Mouse (Mus musculus) hindbrain, embryonic 16.5 days (tissue): ENCODE data around the gene Asxl1. TPM values are rescaled to one million over a fixed set of nuclear protein-coding genes. Genes with fewer than 3 reads are reported as not detected.

Experiments
- ATAC-seq: fragments of 200-750 bp; cut with Nextera tagmentation; 2 replicates; pipeline ENCODE4 v1.8.0; 2017; ENCODE audit warnings: moderate TSS enrichment, moderate library complexity
- H3K27ac ChIP-seq: fragments of 300-500 bp; sonication (generic); 2 replicates; pipeline ENCODE4 v1.5.1; 2014; ENCODE audit warnings: low read depth, mild to moderate bottlenecking, control low read depth, low read length, moderate library complexity
- H3K27me3 ChIP-seq: fragments of 300-500 bp; sonication (generic); replicated peaks from 2 replicates; pipeline ENCODE4 v1.6.1; 2014; ENCODE audit warnings: low read length; ENCODE audit not compliant: control insufficient read depth, insufficient read depth
- H3K36me3 ChIP-seq: fragments of 300-500 bp; sonication (generic); 2 replicates; pipeline ENCODE4 v1.6.1; 2014; ENCODE audit warnings: mild to moderate bottlenecking, low read length, moderate library complexity, mixed read lengths; ENCODE audit not compliant: control insufficient read depth, insufficient read depth
- H3K4me1 ChIP-seq: fragments of 300-500 bp; sonication (generic); 2 replicates; pipeline ENCODE4 v1.6.1; 2014; ENCODE audit warnings: low read depth, low read length; ENCODE audit not compliant: control insufficient read depth, insufficient read depth
- H3K4me2 ChIP-seq: fragments of 300-500 bp; sonication (generic); 2 replicates; pipeline ENCODE4 v1.6.1; 2014; ENCODE audit warnings: mild to moderate bottlenecking, low read length, control low read depth, moderate library complexity
- H3K4me3 ChIP-seq: fragments of 300-500 bp; sonication (generic); 2 replicates; pipeline ENCODE4 v1.5.1; 2014; ENCODE audit warnings: mild to moderate bottlenecking, low read length, control low read depth, moderate library complexity
- H3K9ac ChIP-seq: fragments of 300-500 bp; sonication (generic); 2 replicates; pipeline ENCODE4 v1.6.1; 2014; ENCODE audit warnings: low read depth, mild to moderate bottlenecking, control low read depth, low read length, moderate library complexity
- H3K9me3 ChIP-seq: fragments of 300-500 bp; sonication (generic); 2 replicates; pipeline ENCODE4 v1.6.1; 2014; ENCODE audit warnings: mild to moderate bottlenecking, low read length, moderate library complexity; ENCODE audit not compliant: control insufficient read depth
- WGBS: fragments of 180-500 bp; shearing (Covaris S2); extraction: QIAGEN DNeasy Blood & Tissue Kit; methylation state at CpG from one replicate; pipeline ENCODE4 v1.1.7; 2014; 5-methylcytosine and 5-hydroxymethylcytosine counted together
- polyA plus RNA-seq: library from polyadenylated mRNA; unstranded; fragments of >200 nt; fragmentation: Nextera tagmentation; extraction: Ambion mirVana; gene quantifications from 2 replicates; pipeline ENCODE4 v1.2.1, GENCODE M21; 2015

The Asxl1 gene
- polyA plus RNA-seq, 1 experiment from 2014 or later: 7.8 TPM

DNA sequence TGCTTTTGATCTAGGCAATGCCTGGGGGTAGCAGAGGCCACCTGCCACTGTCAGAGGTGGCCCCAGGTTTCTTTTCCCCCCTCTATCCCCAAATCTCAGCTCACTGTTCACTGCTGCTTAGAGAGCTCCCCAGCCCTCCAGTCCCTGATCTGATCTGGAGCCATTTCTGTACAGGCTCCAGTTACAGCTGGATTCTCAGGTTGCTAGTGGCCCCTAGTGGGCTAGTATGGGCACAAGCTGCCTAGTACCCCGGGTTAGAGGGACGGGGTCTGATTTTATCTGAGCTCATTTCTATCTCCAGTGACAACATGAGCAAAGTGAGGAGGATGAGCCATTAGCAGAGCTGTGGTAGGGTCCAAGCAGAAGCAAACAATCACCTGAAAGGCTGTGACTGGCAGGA lies 69.0 kb downstream of the Asxl1 start:
- no peak for ATAC-seq
- H3K36me3 ChIP-seq: peaks cover 45% of the 10 kb centered on the region
- 42% methylated on average over 2 of the region's 2 CpGs for WGBS

DNA sequence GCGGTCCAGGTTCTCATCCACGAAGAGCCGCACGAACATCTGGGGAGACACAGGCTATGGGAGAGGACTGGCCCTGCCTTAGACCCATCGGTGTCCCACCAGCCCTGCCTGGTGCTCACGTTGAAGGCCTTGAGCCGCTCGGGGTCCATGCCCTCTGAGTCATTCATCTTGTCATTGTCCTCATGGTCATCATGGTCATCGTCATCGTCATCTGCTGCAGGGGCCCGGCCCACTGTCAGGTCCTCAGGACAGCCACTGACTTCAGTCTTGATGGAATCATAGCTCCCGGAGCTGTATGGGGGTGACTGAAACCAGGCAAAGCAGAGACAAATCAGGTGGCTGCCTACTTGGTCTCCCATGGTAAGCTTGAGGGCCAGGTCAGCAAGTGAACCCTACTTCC lies 72.2 kb downstream of the Asxl1 start:
- WGBS: 98% methylated on average over 12 of the region's 12 CpGs
- ATAC-seq: no peak
- H3K4me2 ChIP-seq: no peak overlapping the region
- H3K27ac ChIP-seq: no peak overlapping the region
- H3K36me3 ChIP-seq: peaks cover 41% of the 10 kb centered on the region
- H3K4me1 ChIP-seq: peaks cover 9% of the 10 kb centered on the region
- H3K9me3 ChIP-seq: no peaks in the 10 kb centered on the region
- no peak overlapping the region for H3K4me3 ChIP-seq
- H3K9ac ChIP-seq: no peak overlapping the region
- no peaks in the 10 kb centered on the region for H3K27me3 ChIP-seq

More for the DNA sequence above, 69.0 kb downstream of the Asxl1 start:
- Histone ChIP-seq H3K4me3 (no peak overlapping the region), H3K4me1 (no peaks in the 10 kb centered on the region), H3K4me2 (no peak overlapping the region), H3K9me3 (no peaks in the 10 kb centered on the region), H3K27me3 (no peaks in the 10 kb centered on the region), H3K9ac (no peak overlapping the region), H3K27ac (no peak overlapping the region)

DNA sequence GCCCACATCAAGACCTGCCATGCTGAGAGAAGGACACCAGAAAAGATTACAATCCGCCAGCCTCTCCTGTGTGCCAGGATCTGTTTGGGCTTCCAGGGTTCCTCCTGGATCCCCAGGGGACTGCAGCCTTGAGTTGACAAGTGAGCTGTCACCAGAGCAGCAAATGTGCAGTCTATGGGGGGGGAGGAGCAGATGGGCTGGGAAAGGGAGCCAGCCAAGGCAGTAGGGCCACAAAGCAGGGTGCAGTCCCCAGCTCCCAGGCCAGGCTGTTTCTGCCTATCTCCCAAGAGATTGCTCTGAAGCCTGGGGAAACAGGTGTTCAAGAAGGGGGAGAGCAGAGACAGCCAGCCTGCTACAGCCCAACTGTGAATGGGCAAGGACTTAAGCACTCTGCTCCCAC lies 72.8 kb downstream of the Asxl1 start:
- H3K9me3 ChIP-seq: no peaks in the 10 kb centered on the region
- H3K27me3 ChIP-seq: no peaks in the 10 kb centered on the region
- no peak overlapping the region for H3K4me2 ChIP-seq
- peaks cover 15% of the 10 kb centered on the region for H3K4me1 ChIP-seq
- 85% methylated on average over 1 of the region's 1 CpGs for WGBS
- H3K27ac ChIP-seq: no peak overlapping the region
- ATAC-seq: no peak
- H3K9ac ChIP-seq: no peak overlapping the region
- no peak overlapping the region for H3K4me3 ChIP-seq
- H3K36me3 ChIP-seq: peaks cover 41% of the 10 kb centered on the region

DNA sequence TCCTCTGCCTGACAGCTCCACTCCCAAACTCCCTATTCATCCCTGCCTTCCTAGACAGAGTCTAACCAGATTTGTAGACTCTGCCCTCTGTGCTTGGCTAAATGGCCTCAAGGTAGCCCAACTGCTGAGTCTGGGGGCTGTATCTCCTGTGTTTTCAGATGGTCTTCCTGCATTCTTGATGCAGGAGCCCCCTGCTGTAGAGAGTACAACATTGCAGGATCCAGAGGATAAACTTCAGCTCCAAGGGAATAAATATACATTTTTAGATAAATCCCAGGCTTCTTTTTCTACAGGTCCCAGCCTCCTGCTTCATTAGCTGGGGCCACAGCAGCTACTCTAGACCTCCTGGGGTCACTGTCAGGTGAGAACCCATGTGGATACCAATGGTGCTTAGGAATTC lies 75.6 kb downstream of the Asxl1 start:
- Histone ChIP-seq H3K36me3 (peaks cover 35% of the 10 kb centered on the region), H3K4me2 (no peak overlapping the region), H3K27me3 (no peaks in the 10 kb centered on the region), H3K4me3 (no peak overlapping the region), H3K27ac (no peak overlapping the region), H3K9ac (no peak overlapping the region), H3K4me1 (peaks cover 36% of the 10 kb centered on the region), H3K9me3 (no peaks in the 10 kb centered on the region)
- ATAC-seq: no peak

DNA sequence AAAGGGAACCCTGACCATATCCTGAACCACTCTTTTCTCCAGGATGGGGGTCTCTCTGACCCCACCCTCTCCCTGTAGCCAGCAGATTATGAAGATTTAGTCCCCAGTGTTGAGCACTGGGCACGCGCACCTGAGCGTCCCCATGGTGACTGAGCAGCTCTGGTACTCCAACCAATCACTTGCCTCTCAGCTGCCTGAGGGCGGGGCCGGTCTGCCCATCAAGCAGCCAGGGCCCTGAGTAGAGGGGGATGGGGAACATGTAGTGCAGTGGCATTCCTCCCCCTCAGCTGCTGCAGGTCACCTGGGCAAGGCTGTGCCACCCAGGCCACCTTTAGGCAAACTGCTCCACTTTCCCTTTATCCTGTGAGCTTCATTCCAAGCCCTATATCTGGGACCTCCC lies 76.4 kb downstream of the Asxl1 start:
- Histone ChIP-seq H3K4me3 (no peak overlapping the region), H3K27ac (0 out of 2 replicates have a peak overlapping the region, but pooled peaks have one; percentile 29), H3K4me1 (peaks cover 40% of the 10 kb centered on the region), H3K9ac (no peak overlapping the region; the same call in 1 of the 2 replicates), H3K4me2 (no peak overlapping the region), H3K27me3 (no peaks in the 10 kb centered on the region), H3K9me3 (no peaks in the 10 kb centered on the region), H3K36me3 (peaks cover 29% of the 10 kb centered on the region)
- WGBS: 14% methylated on average over 5 of the region's 5 CpGs
- ATAC-seq: peak; percentile 34; the same call in 1 of the 2 replicates

DNA sequence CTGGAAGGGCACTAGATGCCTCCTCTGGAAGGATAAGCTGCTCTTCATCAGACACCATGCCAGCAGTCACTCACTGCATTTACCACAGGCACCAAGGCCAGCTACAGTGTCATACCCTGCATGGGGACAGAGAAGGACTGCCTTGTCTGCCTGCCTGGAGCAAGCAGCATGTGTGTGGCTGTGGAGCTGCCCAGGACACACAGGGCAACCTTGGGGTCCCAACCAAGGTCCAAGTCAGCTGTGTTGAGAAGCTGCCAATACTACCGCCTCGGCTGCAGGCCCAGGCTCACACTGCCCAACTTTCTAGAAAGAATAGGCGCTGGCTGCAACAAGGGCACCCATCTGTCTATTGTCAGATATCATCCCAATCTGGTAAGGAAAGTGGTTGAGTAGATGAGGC lies 77.5 kb downstream of the Asxl1 start:
- no peak overlapping the region for H3K9ac ChIP-seq
- H3K4me1 ChIP-seq: peaks cover 43% of the 10 kb centered on the region
- H3K27ac ChIP-seq: no peak overlapping the region
- H3K36me3 ChIP-seq: peaks cover 18% of the 10 kb centered on the region
- H3K27me3 ChIP-seq: no peaks in the 10 kb centered on the region
- no peaks in the 10 kb centered on the region for H3K9me3 ChIP-seq
- WGBS: 67% methylated on average over 3 of the region's 3 CpGs
- no peak overlapping the region for H3K4me2 ChIP-seq
- no peak for ATAC-seq
- no peak overlapping the region for H3K4me3 ChIP-seq

DNA sequence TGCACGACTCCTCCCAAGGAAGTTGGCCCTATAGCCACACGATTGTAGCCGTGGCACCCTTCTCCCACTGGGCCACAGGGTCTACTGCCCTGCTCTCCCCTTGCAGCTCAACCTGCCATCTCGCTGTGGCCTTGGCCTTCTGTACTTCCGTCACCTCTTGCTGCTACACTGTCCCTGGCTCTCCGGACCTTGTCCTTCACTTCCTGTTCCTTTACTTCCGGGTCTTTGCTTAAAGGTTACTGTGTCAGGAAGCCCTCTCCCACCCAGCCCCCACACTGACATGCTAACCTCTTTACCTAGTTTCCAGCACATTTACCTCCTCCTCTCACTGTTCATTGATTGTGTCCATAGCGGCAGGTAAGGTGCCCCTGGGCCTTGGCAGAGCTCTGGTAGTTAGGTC lies 78.9 kb downstream of the Asxl1 start:
- H3K36me3 ChIP-seq: peaks cover 11% of the 10 kb centered on the region; the same call in 1 of the 2 replicates
- H3K27ac ChIP-seq: no peak overlapping the region
- WGBS: 82% methylated on average over 8 of the region's 8 CpGs
- H3K4me1 ChIP-seq: peaks cover 43% of the 10 kb centered on the region
- no peaks in the 10 kb centered on the region for H3K9me3 ChIP-seq
- H3K4me2 ChIP-seq: no peak overlapping the region
- ATAC-seq: no peak
- H3K27me3 ChIP-seq: no peaks in the 10 kb centered on the region
- no peak overlapping the region; the same call in 1 of the 2 replicates for H3K9ac ChIP-seq
- no peak overlapping the region for H3K4me3 ChIP-seq

DNA sequence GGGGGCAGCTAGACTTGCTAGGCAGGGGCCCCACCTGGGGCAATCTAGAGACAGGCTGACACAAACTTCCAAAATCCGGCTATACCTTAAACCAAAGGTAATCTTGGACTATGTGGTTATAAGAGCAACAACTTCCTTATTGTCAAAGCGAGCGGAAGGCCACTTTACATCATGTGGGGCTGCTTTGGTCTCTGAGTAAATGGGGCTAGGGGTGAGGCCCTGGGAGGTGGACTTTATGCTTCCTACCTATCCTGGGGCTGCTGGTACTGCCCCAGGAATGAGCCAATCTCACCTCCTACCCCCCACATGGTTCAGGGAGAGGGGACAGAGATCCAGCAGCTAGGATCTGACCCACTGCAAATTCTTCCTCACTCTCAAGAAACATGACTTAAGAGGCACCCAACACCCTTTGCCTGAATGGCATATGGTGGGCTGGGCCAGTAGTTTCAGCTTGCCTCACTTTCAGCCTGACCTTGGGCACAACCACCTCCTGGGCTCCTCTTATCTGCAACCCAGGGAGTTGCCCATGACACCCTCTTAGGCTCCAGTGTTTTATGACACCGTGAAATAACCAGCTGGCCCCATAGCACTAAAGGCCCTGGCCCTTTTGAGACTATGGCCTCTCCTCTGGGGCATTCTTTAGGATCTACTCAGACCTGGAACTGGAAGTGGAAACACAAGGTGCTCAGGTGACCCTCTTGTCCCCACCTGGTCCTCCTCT lies 79.7 kb downstream of the Asxl1 start:
- peak overlapping the region; percentile 73 for H3K27ac ChIP-seq
- H3K4me1 ChIP-seq: peaks cover 43% of the 10 kb centered on the region
- no peaks in the 10 kb centered on the region for H3K27me3 ChIP-seq
- ATAC-seq: no peak
- H3K4me3 ChIP-seq: no peak overlapping the region
- WGBS: 79% methylated on average over 4 of the region's 4 CpGs
- H3K9me3 ChIP-seq: no peaks in the 10 kb centered on the region
- no peak overlapping the region for H3K9ac ChIP-seq
- H3K36me3 ChIP-seq: peaks cover 5% of the 10 kb centered on the region
- H3K4me2 ChIP-seq: no peak overlapping the region

DNA sequence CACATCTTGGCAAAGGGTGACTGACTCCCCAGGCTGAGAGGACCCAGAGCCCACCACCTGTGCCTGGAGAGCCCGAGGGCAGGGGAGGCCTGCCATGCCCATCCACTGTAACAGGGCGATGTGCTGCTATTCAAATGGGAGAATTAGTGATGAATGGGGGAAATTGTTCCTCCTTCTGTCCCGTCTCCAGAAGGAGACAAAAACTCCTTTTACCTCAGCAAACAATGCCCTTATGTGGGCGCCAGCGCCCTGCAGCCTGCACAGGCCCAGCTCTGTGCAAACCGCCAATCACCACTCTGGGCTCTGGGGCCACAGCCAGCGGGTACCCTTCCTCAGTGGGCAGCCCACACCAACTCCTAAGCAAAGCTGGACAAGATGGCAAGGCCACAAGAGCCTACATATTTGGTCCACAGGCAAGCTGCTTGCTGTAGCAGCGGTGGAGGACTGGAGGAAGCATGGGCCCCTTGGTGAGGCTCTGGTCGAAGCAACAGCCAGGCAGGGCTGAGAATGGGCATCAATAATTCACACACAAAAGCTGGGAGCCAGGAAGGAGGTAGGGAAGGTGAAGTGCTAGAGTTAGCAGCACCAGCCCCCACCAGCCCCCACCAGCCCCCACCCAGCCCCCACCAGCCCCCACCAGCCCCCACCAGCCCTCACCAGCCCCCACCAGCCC lies 80.5 kb downstream of the Asxl1 start:
- H3K9ac ChIP-seq: no peak overlapping the region; the same call in 1 of the 2 replicates
- no peak overlapping the region; the same call in 1 of the 2 replicates for H3K4me2 ChIP-seq
- H3K36me3 ChIP-seq: peaks cover 13% of the 10 kb centered on the region
- no peaks in the 10 kb centered on the region for H3K9me3 ChIP-seq
- peak; percentile 89 for ATAC-seq
- H3K4me1 ChIP-seq: peaks cover 43% of the 10 kb centered on the region
- H3K4me3 ChIP-seq: no peak overlapping the region
- 17% methylated on average over 9 of the region's 9 CpGs for WGBS
- no peaks in the 10 kb centered on the region for H3K27me3 ChIP-seq
- H3K27ac ChIP-seq: peak overlapping the region; percentile 73
